Mouse (Mus musculus) lung, adult 2 months (tissue): ENCODE data around the gene Ufl1.

Experiments used
- CTCF ChIP-seq: fragments of 200-500 bp; IDR thresholded peaks from 2 replicates; pipeline ENCODE4 v1.5.1; 2011; ENCODE audit warnings: mild to moderate bottlenecking, low read length, control low read depth; ENCODE audit not compliant: insufficient read depth
- POLR2A ChIP-seq: fragments of 200-500 bp; IDR thresholded peaks from 2 replicates; pipeline ENCODE4 v1.6.1; 2011; ENCODE audit warnings: low read depth, mild to moderate bottlenecking, control low read depth, low read length, borderline replicate concordance; ENCODE audit errors: extremely low read depth

DNA sequence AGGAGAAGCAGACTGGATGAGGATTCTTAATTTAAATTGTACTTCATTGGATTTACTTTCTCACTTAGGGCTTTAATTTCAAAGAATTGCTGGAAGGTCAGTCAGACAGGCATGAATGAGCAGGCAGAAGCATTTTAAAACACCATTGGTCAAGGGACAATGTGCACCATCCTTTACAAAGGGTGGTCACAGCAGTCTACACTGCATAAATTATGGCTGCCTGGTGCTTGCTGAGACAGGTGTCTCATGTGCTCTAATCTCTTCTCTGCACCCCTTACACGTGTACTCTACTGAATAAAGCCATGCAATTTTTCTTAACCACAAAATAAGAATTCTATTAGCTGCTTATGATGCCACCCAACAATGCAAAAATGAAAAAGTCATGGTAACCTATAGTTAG, 54.1 kb downstream of the Ufl1 start:
- TF ChIP-seq POLR2A: no peak
- no peak for TF ChIP-seq CTCF
